Mouse (Mus musculus): Measurements from ENCODE around the gene Ift20.

DNA sequence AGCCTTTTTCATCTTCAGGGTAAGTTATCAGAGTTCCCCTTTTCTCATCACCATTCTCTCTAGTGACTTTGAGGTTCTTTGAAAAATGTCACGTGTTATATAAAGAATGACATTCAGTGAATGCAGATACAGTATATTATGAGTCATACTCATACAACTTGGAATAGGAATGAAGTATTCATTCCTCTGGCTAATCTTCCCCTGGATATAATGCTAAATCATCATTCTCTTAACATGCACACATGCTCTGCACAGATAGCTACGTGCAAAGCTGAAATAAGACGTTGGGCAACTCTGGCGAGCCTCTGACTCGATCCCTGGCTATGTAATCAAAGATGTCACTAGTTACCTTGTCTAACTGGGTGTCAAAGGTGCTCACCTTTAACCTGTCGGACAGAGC is 35.7 kb downstream of the Ift20 start:
- TF ChIP-seq E2F4 (IDR thresholded peaks at IDR 0.05; ENCODE audit: insufficient read depth) = no peak
- no peak for TF ChIP-seq POLR2A (IDR thresholded peaks at IDR 0.05; ENCODE audit: insufficient read length, low read depth)
- TF ChIP-seq MAX (IDR thresholded peaks at IDR 0.05; ENCODE audit: low read depth) = no peak
- TF ChIP-seq USF1 (IDR thresholded peaks at IDR 0.05; ENCODE audit: low read depth) = no peak
- TF ChIP-seq SRF (IDR thresholded peaks at IDR 0.05; ENCODE audit: control insufficient read depth, insufficient read length, low read depth) = no peak
- TF ChIP-seq REST (IDR thresholded peaks at IDR 0.05; ENCODE audit: insufficient read depth, insufficient read length) = no peak
- TF ChIP-seq TCF3 (IDR thresholded peaks at IDR 0.05; ENCODE audit: insufficient read length, low read depth) = no peak
- no peak for TF ChIP-seq TCF12 (IDR thresholded peaks at IDR 0.05; ENCODE audit: insufficient read depth, poor library complexity, severe bottlenecking)
- no peak for TF ChIP-seq MYOG (IDR thresholded peaks at IDR 0.05; ENCODE audit: control insufficient read depth in 1 of 3, insufficient read depth in 1 of 3, insufficient read length in 2 of 3, low read depth in 2 of 3)
- no peak for TF ChIP-seq MYOD1 (IDR thresholded peaks at IDR 0.05; ENCODE audit: control insufficient read depth in 1 of 3, insufficient read length in 2 of 3, low read depth in 2 of 3)
- TF ChIP-seq POLR2AphosphoS2 (IDR thresholded peaks at IDR 0.05; ENCODE audit: insufficient read length, low read depth) = no peak
- TF ChIP-seq CEBPB (IDR thresholded peaks at IDR 0.05; ENCODE audit: insufficient read depth, poor library complexity, severe bottlenecking) = no peak

Measured in myocyte (in vitro differentiated cells).